Mouse (Mus musculus): Measurements from ENCODE around the gene Rhoq. TPM values are rescaled to one million over a fixed set of nuclear protein-coding genes. Genes with fewer than 3 reads are reported as not detected.

The Rhoq gene
- polyA plus RNA-seq, 2 experiments, result 1.2 to 1.9 TPM

GRCm38 (mm10) chr17:87044796-87045195 lies 81.9 kb downstream of the Rhoq start:
- TF ChIP-seq EP300 (IDR thresholded peaks at IDR 0.05; ENCODE audit: low read depth) (no peak), CTCF (IDR thresholded peaks at IDR 0.05; ENCODE audit: low read depth) (no peak)
- Histone ChIP-seq H3K27ac (no peak overlapping the region), H3K27me3 (ENCODE audit: control insufficient read depth, insufficient read depth, low read length) (no peaks in the 10 kb centered on the region), H3K4me2 (ENCODE audit: low read depth) (no peak overlapping the region), H3K9ac (replicated peaks) (no peak overlapping the region), H3K4me3 (ENCODE audit: insufficient read depth in 1 of 2, low read depth in 2 of 2, low read length in 2 of 2) (no peak overlapping the region), H3K4me1 (replicated peaks; ENCODE audit: control insufficient read depth in 2 of 2, insufficient read depth in 2 of 2, low read length in 1 of 2) (no peaks in the 10 kb centered on the region), H3K36me3 (replicated peaks; ENCODE audit: control insufficient read depth, insufficient read depth, low read depth) (no peaks in the 10 kb centered on the region), H3K9me3 (ENCODE audit: control insufficient read depth, low read length) (no peaks in the 10 kb centered on the region)
- DNase-seq (ENCODE audit: low read depth in 3 of 3, low spot score in 3 of 3) (no peak), ATAC-seq (ENCODE audit: insufficient read depth) (no peak)
- WGBS (ENCODE audit: insufficient replicate concordance), result 64% methylated on average over 8 of the region's 8 CpGs

Other genes starting within 250 kb of the Rhoq start
- 3.0 TPM in 2 replicates for gene Epas1, start 209.4 kb upstream of the Rhoq start, polyA plus RNA-seq (2012; rRNA removed)
- gene Epas1, start 209.4 kb upstream of the Rhoq start, polyA plus RNA-seq (2014; fragmentation: Nextera tagmentation; extraction: Ambion mirVana), result 3.4 and 5.0 TPM in 2 replicates
- not detected in 2 replicates for gene Tmem247, start 45.7 kb upstream of the Rhoq start, polyA plus RNA-seq (2012; rRNA removed)
- not detected in 2 replicates for gene Tmem247, start 45.7 kb upstream of the Rhoq start, polyA plus RNA-seq (2014; fragmentation: Nextera tagmentation; extraction: Ambion mirVana)
- not detected in 2 replicates for gene Atp6v1e2, start 15.2 kb upstream of the Rhoq start, polyA plus RNA-seq (2012; rRNA removed)
- gene Atp6v1e2, start 15.2 kb upstream of the Rhoq start, polyA plus RNA-seq (2014; fragmentation: Nextera tagmentation; extraction: Ambion mirVana), result not detected in 2 replicates
- gene Pigf, start 62.3 kb downstream of the Rhoq start, polyA plus RNA-seq (2012; rRNA removed), result 6.8 and 8.7 TPM in 2 replicates
- gene Pigf, start 62.3 kb downstream of the Rhoq start, polyA plus RNA-seq (2014; fragmentation: Nextera tagmentation; extraction: Ambion mirVana), result 14.6 and 16.1 TPM in 2 replicates
- gene Cript, start 62.5 kb downstream of the Rhoq start, polyA plus RNA-seq (2012; rRNA removed), result 14.3 and 20.8 TPM in 2 replicates
- gene Cript, start 62.5 kb downstream of the Rhoq start, polyA plus RNA-seq (2014; fragmentation: Nextera tagmentation; extraction: Ambion mirVana), result 70.4 and 76.5 TPM in 2 replicates
- 1.4 and 1.6 TPM in 2 replicates for gene Socs5, start 144.6 kb downstream of the Rhoq start, polyA plus RNA-seq (2012; rRNA removed)
- 1.6 and 2.2 TPM in 2 replicates for gene Socs5, start 144.6 kb downstream of the Rhoq start, polyA plus RNA-seq (2014; fragmentation: Nextera tagmentation; extraction: Ambion mirVana)

Data from liver, embryonic 14.5 days (tissue).